Mouse (Mus musculus): ENCODE measurements at regions not wholly inside any gene's neighbourhood (a gene's known extent, or its start where the extent isn't known, plus 50 kb on each side); places are given as distances from the start of the nearest gene placed in this dataset.

- TF ChIP-seq POLR2A (IDR thresholded peaks at IDR 0.05; ENCODE audit: insufficient read length, low read depth) (no peak), TCF12 (IDR thresholded peaks at IDR 0.05; ENCODE audit: insufficient read depth, poor library complexity, severe bottlenecking) (no peak), USF1 (IDR thresholded peaks at IDR 0.05; ENCODE audit: low read depth) (no peak), CEBPB (IDR thresholded peaks at IDR 0.05; ENCODE audit: insufficient read depth, poor library complexity, severe bottlenecking) (no peak)
Observed at GRCm38 (mm10) chr11:44155591-44155990, 244.3 kb upstream of the Il12b start.
